Mouse (Mus musculus) thymus, postnatal 25 days (tissue): ENCODE data around the gene Klf3.
"Not testable (repeated sequence)": the region's sequence is repeated elsewhere in the genome, so short reads cannot be mapped to it uniquely, and the experiment has no call there.

Source experiments
- DNase-seq: peaks from one replicate; pipeline ENCODE4 v3.0.0; 2022

The Klf3 gene

GRCm38 (mm10) chr5:64881559-64881958 lies 78.4 kb downstream of the Klf3 start:
- DNase-seq = not testable (repeated sequence)

GRCm38 (mm10) chr5:64881976-64882375 lies 78.8 kb downstream of the Klf3 start:
- DNase-seq = not testable (repeated sequence)
